Mouse (Mus musculus) MEL (cell line): ENCODE measurements around the gene Gnb1l.
A peak's percentile ranks its signal among the peaks of the same experiment; 100 is the strongest.

ENCODE experiments used
- EP300 ChIP-seq, 2 experiments: IDR thresholded peaks; 2 replicates each; pipeline ENCODE4 v1.6.1; 2011; ENCODE audit warnings: improper control_type of control experiment in 2 of 2, low read length in 2 of 2, low read depth in 1 of 2, mild to moderate bottlenecking in 1 of 2
- MAX ChIP-seq: IDR thresholded peaks from 2 replicates; pipeline ENCODE4 v1.6.1; 2011; ENCODE audit warnings: low read length, improper control_type of control experiment
- MAZ ChIP-seq: IDR thresholded peaks from 2 replicates; pipeline ENCODE4 v1.6.1; 2012; ENCODE audit warnings: low read depth, mild to moderate bottlenecking, inconsistent platforms, low read length, improper control_type of control experiment
- MEF2A ChIP-seq: IDR thresholded peaks from 2 replicates; pipeline ENCODE4 v1.6.1; 2014; ENCODE audit warnings: low read depth, mild to moderate bottlenecking, inconsistent platforms, low read length, improper control_type of control experiment; ENCODE audit not compliant: poor library complexity, insufficient replicate concordance, severe bottlenecking; ENCODE audit errors: extremely low read depth
- MXI1 ChIP-seq: IDR thresholded peaks from 2 replicates; pipeline ENCODE4 v1.6.1; 2011; ENCODE audit warnings: mild to moderate bottlenecking, low read depth, low read length, improper control_type of control experiment
- NRF1 ChIP-seq: IDR thresholded peaks from 2 replicates; pipeline ENCODE4 v1.6.1; 2014; ENCODE audit warnings: low read depth, mild to moderate bottlenecking, inconsistent platforms, low read length, improper control_type of control experiment, moderate library complexity; ENCODE audit not compliant: poor library complexity, insufficient read depth, severe bottlenecking
- POLR2A ChIP-seq, 2 experiments: IDR thresholded peaks; 2 replicates each; pipeline ENCODE4 v1.6.1; 2011 to 2012; ENCODE audit warnings: low read length in 2 of 2, mild to moderate bottlenecking in 2 of 2, control low read depth in 1 of 2, improper control_type of control experiment in 1 of 2, low read depth in 1 of 2, moderate library complexity in 1 of 2; ENCODE audit not compliant: control insufficient read depth in 1 of 2, insufficient read depth in 1 of 2, poor library complexity in 1 of 2
- RAD21 ChIP-seq: IDR thresholded peaks from 2 replicates; pipeline ENCODE4 v1.6.1; 2011; ENCODE audit warnings: mild to moderate bottlenecking, low read depth, low read length, improper control_type of control experiment
- RCOR1 ChIP-seq: IDR thresholded peaks from 2 replicates; pipeline ENCODE4 v1.6.1; 2012; ENCODE audit warnings: low read depth, mild to moderate bottlenecking, inconsistent platforms, low read length, improper control_type of control experiment
- SMC3 ChIP-seq: IDR thresholded peaks from 2 replicates; pipeline ENCODE4 v1.6.1; 2011; ENCODE audit warnings: low read depth, low read length, improper control_type of control experiment
- TCF12 ChIP-seq: IDR thresholded peaks from 2 replicates; pipeline ENCODE4 v1.6.1; 2014; ENCODE audit warnings: low read depth, mild to moderate bottlenecking, inconsistent platforms, low read length, improper control_type of control experiment, moderate library complexity
- USF2 ChIP-seq, 2 experiments: IDR thresholded peaks; 2 replicates each; pipeline ENCODE4 v1.6.1; 2011 to 2012; ENCODE audit warnings: improper control_type of control experiment in 2 of 2, low read length in 2 of 2, borderline replicate concordance in 1 of 2, inconsistent platforms in 1 of 2, low read depth in 1 of 2, mild to moderate bottlenecking in 1 of 2; ENCODE audit not compliant: insufficient read depth in 1 of 2
- ZNF384 ChIP-seq: IDR thresholded peaks from 2 replicates; pipeline ENCODE4 v1.6.1; 2012; ENCODE audit warnings: low read depth, mild to moderate bottlenecking, inconsistent platforms, low read length, improper control_type of control experiment

- TF ChIP-seq RAD21 (no peak), EP300 (IDR thresholded peaks at IDR 0.05; ENCODE audit: low read depth in 1 of 2, low read length in 2 of 2) (no peak), NRF1 (peak; percentile 96), SMC3 (no peak), MAZ (no peak), POLR2A (IDR thresholded peaks at IDR 0.05; ENCODE audit: control insufficient read depth in 1 of 2, insufficient read depth in 1 of 2, low read depth in 1 of 2, low read length in 2 of 2, poor library complexity in 1 of 2) (peak; percentile 86 to 88), MXI1 (peak; percentile 88), RCOR1 (no peak), TCF12 (peak; percentile 70), ZNF384 (no peak), USF2 (IDR thresholded peaks at IDR 0.05; ENCODE audit: borderline replicate concordance in 1 of 2, insufficient read depth in 1 of 2, low read depth in 1 of 2, low read length in 2 of 2) (no peak), MAX (peak; percentile 64; the same call in 1 of the 2 replicates), MEF2A (no peak)
These were observed at the start of gene Gnb1l, which contains the start of gene Rtl10 for GRCm38 (mm10) chr16:18498558-18498990.
